Mouse (Mus musculus) thymus, adult 2 months (tissue): ENCODE results near the gene Gm20683. TPM values are rescaled to one million over a fixed set of nuclear protein-coding genes. Genes with fewer than 3 reads are reported as not detected.
A peak's percentile ranks its signal among the peaks of the same experiment; 100 is the strongest.

Experiments used
- DNase-seq: peaks from one replicate; pipeline ENCODE4 v3.0.0; 2021
- H3K27ac ChIP-seq: fragments of 200-500 bp; 2 replicates; pipeline ENCODE4 v1.5.1; 2012; ENCODE audit warnings: low read length, control low read depth; ENCODE audit not compliant: control insufficient read depth, insufficient read depth
- H3K27me3 ChIP-seq: fragments of 200-500 bp; 2 replicates; pipeline ENCODE4 v1.6.1; 2012; ENCODE audit warnings: mild to moderate bottlenecking, low read length, moderate library complexity, mixed read lengths; ENCODE audit not compliant: control insufficient read depth, insufficient read depth
- H3K36me3 ChIP-seq: fragments of 200-500 bp; 2 replicates; pipeline ENCODE4 v1.6.1; 2012; ENCODE audit warnings: mild to moderate bottlenecking, low read length, moderate library complexity; ENCODE audit not compliant: control insufficient read depth, insufficient read depth
- H3K4me1 ChIP-seq: fragments of 200-500 bp; replicated peaks from 2 replicates; pipeline ENCODE4 v1.6.1; 2012; ENCODE audit warnings: low read length; ENCODE audit not compliant: control insufficient read depth, insufficient read depth
- H3K4me3 ChIP-seq: fragments of 200-500 bp; 2 replicates; pipeline ENCODE4 v1.5.1; 2012; ENCODE audit warnings: mild to moderate bottlenecking, low read length, control low read depth, moderate library complexity; ENCODE audit not compliant: control insufficient read depth, insufficient read depth
- CTCF ChIP-seq: fragments of 200-500 bp; IDR thresholded peaks from 2 replicates; pipeline ENCODE4 v1.5.1; 2012; ENCODE audit warnings: mild to moderate bottlenecking, control low read depth, low read length, moderate library complexity, borderline replicate concordance; ENCODE audit not compliant: control insufficient read depth, poor library complexity, insufficient read depth; ENCODE audit errors: extremely low read depth
- POLR2A ChIP-seq: fragments of 200-500 bp; IDR thresholded peaks from 2 replicates; pipeline ENCODE4 v1.6.1; 2012; ENCODE audit warnings: mild to moderate bottlenecking, low read length, control low read depth, moderate library complexity; ENCODE audit not compliant: control insufficient read depth, poor library complexity, insufficient read depth; ENCODE audit errors: extremely low read depth
- WGBS: fragments of 180-500 bp; shearing (Covaris S2); methylation state at CpG from one replicate; pipeline ENCODE4 v1.1.7; 2018; 5-methylcytosine and 5-hydroxymethylcytosine counted together
- polyA plus RNA-seq: library from polyadenylated mRNA; depleted of rRNA; stranded (reverse); fragments of >200 nt; gene quantifications from 2 replicates; pipeline ENCODE4 v1.2.3, GENCODE M21; 2012

Gm20683 gene
- polyA plus RNA-seq, 1 experiment: 126 TPM

DNA sequence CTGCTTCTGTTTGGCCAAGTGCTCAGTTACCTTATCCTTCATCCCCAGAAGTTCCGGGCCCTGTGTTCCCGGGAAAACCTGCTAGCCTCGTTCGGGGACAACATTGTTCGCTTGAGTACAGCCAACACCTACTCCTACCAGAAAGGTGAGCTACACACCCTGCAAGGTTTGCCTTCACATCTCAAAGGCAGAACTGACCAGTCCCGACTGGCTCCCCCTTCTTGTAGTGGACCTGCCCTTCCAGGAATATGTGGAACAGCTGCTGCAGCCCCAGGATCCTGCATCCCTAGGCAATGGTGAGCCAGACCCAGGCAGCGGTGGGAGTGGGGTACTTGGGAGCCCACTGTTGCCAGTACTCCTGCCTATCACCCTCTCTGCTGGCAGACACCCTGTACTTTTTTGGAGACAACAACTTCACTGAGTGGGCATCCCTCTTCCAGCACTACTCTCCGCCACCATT is 12.0 kb downstream of the Gm20683 start:
- 55% methylated on average over 8 of the region's 8 CpGs for WGBS
- H3K27me3 ChIP-seq: no peaks in the 10 kb centered on the region
- no peak overlapping the region for H3K27ac ChIP-seq
- H3K4me1 ChIP-seq: peaks cover 42% of the 10 kb centered on the region
- H3K4me3 ChIP-seq: peak overlapping the region; percentile 79
- TF ChIP-seq POLR2A (no peak), CTCF (no peak)
- peaks cover 4% of the 10 kb centered on the region; the same call in 1 of the 2 replicates for H3K36me3 ChIP-seq
- no peak for DNase-seq

DNA sequence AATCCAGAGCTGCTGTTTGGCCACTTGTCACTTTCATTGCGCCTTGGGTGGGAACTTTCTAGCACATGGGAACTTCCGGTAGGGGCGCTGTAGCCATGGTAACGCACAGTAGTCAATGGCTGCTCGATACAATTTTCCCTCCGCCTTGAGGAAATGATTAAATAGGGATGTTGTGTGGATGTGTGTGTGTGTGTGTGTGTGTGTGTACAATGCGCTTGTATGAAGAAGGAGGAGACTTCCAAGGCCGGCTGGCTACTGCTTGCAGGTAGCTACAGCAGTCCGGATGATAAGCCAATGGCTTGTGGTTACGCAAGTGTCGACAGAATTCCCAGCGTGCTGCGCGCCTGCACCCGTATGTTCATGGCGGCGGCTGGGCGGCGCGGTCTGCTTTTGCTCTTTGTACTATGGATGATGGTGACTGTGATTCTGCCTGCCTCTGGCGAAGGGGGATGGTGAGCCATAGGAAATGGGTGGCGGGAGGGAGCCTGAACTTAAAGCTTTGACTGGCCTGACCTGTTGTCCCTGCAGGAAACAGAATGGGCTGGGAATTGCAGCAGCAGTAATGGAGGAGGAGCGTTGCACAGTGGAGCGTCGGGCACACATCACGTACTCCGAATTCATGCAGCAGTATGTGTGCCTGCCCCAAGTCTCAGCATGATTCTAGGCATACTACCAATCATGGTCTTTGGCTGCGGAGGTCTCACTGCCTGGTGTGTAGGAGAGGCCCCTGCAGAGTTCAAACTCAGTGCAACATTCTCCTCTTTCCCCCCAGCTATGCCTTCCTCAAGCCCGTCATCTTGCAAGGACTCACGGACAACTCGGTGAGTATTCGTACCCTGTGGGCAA is 12.6 kb downstream of the Gm20683 start, which contains the start of gene Jmjd8:
Gene Jmjd8 (plus strand): TSS at position 156 of the 846 bp plus-strand sequence.
- TF ChIP-seq POLR2A: peak; percentile 71; the same call in 1 of the 2 replicates
- TF ChIP-seq CTCF: 0 out of 2 replicates have a peak, but pooled peaks have one; percentile 15
- H3K4me3 ChIP-seq: peak within 1 kb of the TSS; percentile 79
- H3K27ac ChIP-seq: peak within 1 kb of the TSS; percentile 59
- no peaks in the 10 kb centered on the region for H3K27me3 ChIP-seq
- peaks cover 4% of the 10 kb centered on the region; the same call in 1 of the 2 replicates for H3K36me3 ChIP-seq
- 2% methylated on average over 32 of the region's 32 CpGs for WGBS
- peaks cover 42% of the 10 kb centered on the region for H3K4me1 ChIP-seq
- peak; percentile 76 for DNase-seq

DNA sequence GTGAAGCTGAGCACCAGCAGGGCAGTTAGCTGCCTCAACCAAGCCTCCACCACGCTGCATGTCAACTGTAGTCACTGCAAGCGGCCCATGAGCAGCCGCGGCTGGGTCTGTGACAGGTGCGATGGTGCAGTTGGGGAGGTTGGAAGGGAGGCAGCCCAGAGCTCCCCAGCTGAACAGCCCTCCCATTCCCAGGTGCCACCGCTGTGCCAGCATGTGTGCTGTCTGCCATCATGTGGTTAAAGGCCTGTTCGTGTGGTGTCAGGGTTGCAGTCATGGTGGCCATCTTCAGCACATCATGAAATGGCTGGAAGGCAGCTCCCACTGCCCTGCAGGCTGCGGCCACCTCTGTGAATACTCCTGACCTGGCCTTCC is 13.4 kb downstream of the Gm20683 start:
- no peaks in the 10 kb centered on the region for H3K27me3 ChIP-seq
- 54% methylated on average over 8 of the region's 8 CpGs for WGBS
- H3K4me3 ChIP-seq: peak overlapping the region; percentile 79
- H3K36me3 ChIP-seq: peaks cover 4% of the 10 kb centered on the region; the same call in 1 of the 2 replicates
- no peak for DNase-seq
- TF ChIP-seq CTCF (no peak), POLR2A (no peak)
- peaks cover 40% of the 10 kb centered on the region for H3K4me1 ChIP-seq
- no peak overlapping the region; the same call in 1 of the 2 replicates for H3K27ac ChIP-seq

DNA sequence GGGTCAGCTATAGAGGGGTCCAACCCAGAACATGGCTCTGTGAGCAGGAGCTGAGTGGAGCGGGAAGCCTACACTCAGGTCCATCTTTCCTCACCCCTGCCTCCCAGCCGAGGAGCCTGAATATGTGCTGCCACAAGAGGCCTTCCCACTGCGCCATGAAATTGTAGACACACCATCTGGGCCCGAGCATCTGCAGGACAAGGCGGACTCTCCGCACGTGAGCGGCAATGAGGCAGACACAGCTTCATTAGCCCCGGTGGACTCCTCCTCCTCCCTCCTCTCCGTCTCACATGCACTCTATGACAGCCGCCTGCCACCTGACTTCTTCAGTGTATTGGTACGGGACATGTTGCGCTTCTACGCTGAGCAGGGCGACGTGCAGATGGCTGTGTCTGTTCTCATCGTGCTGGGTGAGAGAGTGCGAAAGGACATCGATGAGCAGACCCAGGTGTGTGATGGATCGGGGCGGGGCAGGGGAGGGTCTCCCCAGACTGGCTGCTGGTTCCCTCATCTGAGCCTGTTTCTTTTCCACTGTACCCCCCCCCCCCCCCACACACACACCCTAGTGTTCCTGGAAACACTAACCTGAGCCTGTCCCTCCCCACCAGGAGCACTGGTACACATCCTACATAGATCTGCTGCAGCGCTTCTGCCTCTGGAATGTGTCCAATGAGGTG is 13.9 kb downstream of the Gm20683 start:
- 95% methylated on average over 22 of the region's 22 CpGs for WGBS
- H3K4me1 ChIP-seq: peaks cover 43% of the 10 kb centered on the region
- peaks cover 4% of the 10 kb centered on the region; the same call in 1 of the 2 replicates for H3K36me3 ChIP-seq
- no peak for TF ChIP-seq CTCF
- no peak for TF ChIP-seq POLR2A
- H3K4me3 ChIP-seq: no peak overlapping the region
- H3K27me3 ChIP-seq: no peaks in the 10 kb centered on the region
- H3K27ac ChIP-seq: no peak overlapping the region
- no peak for DNase-seq

DNA sequence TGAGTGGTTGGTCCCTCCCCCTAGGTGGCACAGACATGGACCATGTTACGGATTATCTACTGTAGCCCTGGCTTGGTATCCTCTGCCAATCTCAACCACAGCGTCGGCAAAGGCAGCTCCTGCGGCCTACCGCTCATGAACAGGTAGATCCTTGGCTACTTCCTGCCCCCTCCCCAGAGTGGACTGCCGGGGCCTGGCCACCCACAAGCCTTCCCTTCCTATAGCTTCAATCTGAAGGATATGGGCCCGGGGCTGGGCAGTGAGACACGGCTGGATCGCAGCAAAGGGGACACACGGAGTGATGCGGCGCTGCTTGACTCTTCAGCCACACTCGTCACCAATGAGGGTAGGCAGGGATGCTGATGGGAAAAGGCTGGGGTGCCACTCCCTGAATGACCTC is 14.6 kb downstream of the Gm20683 start:
- Histone ChIP-seq H3K4me3 (no peak overlapping the region), H3K27me3 (no peaks in the 10 kb centered on the region), H3K36me3 (peaks cover 4% of the 10 kb centered on the region; the same call in 1 of the 2 replicates), H3K4me1 (peaks cover 40% of the 10 kb centered on the region), H3K27ac (no peak overlapping the region)
- no peak for DNase-seq
- TF ChIP-seq CTCF (no peak), POLR2A (no peak)
- WGBS: 97% methylated on average over 13 of the region's 13 CpGs

DNA sequence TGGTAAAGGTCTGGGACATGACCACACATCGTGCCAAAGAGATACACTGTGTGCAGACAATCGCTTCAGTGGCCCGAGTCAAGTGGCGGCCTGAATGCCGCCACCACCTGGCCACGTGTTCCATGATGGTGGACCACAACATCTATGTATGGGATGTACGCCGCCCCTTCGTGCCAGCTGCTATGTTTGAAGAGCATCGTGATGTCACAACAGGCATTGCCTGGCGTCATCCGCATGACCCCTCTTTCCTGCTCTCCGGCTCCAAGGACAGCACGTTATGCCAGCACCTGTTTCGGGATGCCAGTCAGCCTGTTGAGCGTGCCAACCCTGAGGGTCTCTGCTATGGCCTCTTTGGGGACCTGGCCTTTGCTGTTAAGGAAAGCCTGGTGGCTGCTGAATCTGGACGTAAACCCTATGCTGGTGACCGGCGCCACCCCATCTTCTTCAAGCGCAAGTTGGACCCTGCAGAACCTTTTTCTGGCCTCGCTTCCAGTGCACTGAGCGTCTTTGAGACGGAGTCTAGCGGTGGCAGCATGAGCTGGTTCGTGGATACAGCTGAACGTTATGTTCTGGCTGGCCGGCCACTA is 15.5 kb downstream of the Gm20683 start:
- Histone ChIP-seq H3K4me3 (no peak overlapping the region), H3K27ac (no peak overlapping the region), H3K36me3 (peaks cover 4% of the 10 kb centered on the region; the same call in 1 of the 2 replicates), H3K4me1 (peaks cover 31% of the 10 kb centered on the region), H3K27me3 (no peaks in the 10 kb centered on the region; the same call in 1 of the 2 replicates)
- DNase-seq: no peak
- 98% methylated on average over 27 of the region's 27 CpGs for WGBS
- no peak for TF ChIP-seq POLR2A
- TF ChIP-seq CTCF: no peak
